Mouse (Mus musculus): Measurements from ENCODE around the gene Csnk1g1.
A peak's percentile ranks its signal among the peaks of the same experiment; 100 is the strongest.

The Csnk1g1 gene

GRCm38 (mm10) chr9:65908394-65909300 lies at the start of gene Csnk1g1, which contains the start of gene Trip4:
Gene Csnk1g1 (plus strand): TSS chr9:65908924.
Gene Trip4 (minus strand): TSS chr9:65908794.
- peak; percentile 83 to 94 for DNase-seq (ENCODE audit: low spot score in 2 of 2)

- no peak for DNase-seq (ENCODE audit: low spot score in 2 of 2)
Measured at GRCm38 (mm10) chr9:65859656-65860055, 49.1 kb upstream of the Csnk1g1 start.

- DNase-seq (ENCODE audit: low spot score in 2 of 2): peak; percentile 85 to 89
Measured at GRCm38 (mm10) chr9:65884564-65885315, 24.0 kb upstream of the Csnk1g1 start.

GRCm38 (mm10) chr9:65890143-65890628 lies 18.5 kb upstream of the Csnk1g1 start, which contains the start of gene Pclaf:
Gene Pclaf (plus strand): TSS chr9:65890237.
- DNase-seq (ENCODE audit: low spot score in 2 of 2): peak; percentile 13 to 40

GRCm38 (mm10) chr9:65891126-65891525 lies 17.6 kb upstream of the Csnk1g1 start:
- DNase-seq (ENCODE audit: low spot score in 2 of 2): no peak

GRCm38 (mm10) chr9:65896977-65897376 lies 11.7 kb upstream of the Csnk1g1 start:
- DNase-seq (ENCODE audit: low spot score in 2 of 2): no peak

- DNase-seq (ENCODE audit: low spot score in 2 of 2): no peak
Measured at GRCm38 (mm10) chr9:65902879-65903278, 5.8 kb upstream of the Csnk1g1 start.

GRCm38 (mm10) chr9:65903419-65903818 lies 5.3 kb upstream of the Csnk1g1 start:
- DNase-seq (ENCODE audit: low spot score in 2 of 2): no peak

GRCm38 (mm10) chr9:65909301-65909801 lies 627 bp downstream of the Csnk1g1 start:
- DNase-seq (ENCODE audit: low spot score in 2 of 2): peak; percentile 34 to 65

GRCm38 (mm10) chr9:65909837-65910236 lies 1.1 kb downstream of the Csnk1g1 start:
- DNase-seq (ENCODE audit: low spot score in 2 of 2): no peak

GRCm38 (mm10) chr9:65913976-65914375 lies 5.3 kb downstream of the Csnk1g1 start:
- no peak for DNase-seq (ENCODE audit: low spot score in 2 of 2)

GRCm38 (mm10) chr9:65917015-65917414 lies 8.3 kb downstream of the Csnk1g1 start:
- no peak for DNase-seq (ENCODE audit: low spot score in 2 of 2)

GRCm38 (mm10) chr9:65928456-65928855 lies 19.7 kb downstream of the Csnk1g1 start:
- DNase-seq (ENCODE audit: low spot score in 2 of 2): no peak

- no peak for DNase-seq (ENCODE audit: low spot score in 2 of 2)
Measured at GRCm38 (mm10) chr9:65929826-65930225, 21.1 kb downstream of the Csnk1g1 start.

GRCm38 (mm10) chr9:65937566-65937965 lies 28.8 kb downstream of the Csnk1g1 start:
- no peak for DNase-seq (ENCODE audit: low spot score in 2 of 2)

- DNase-seq (ENCODE audit: low spot score in 2 of 2): no peak
Measured at GRCm38 (mm10) chr9:65951082-65951587, 42.4 kb downstream of the Csnk1g1 start.

- no peak for DNase-seq (ENCODE audit: low spot score in 2 of 2)
Measured at GRCm38 (mm10) chr9:65970009-65970408, 61.3 kb downstream of the Csnk1g1 start.

- DNase-seq (ENCODE audit: low spot score in 2 of 2): no peak
Measured at GRCm38 (mm10) chr9:65973206-65973605, 64.5 kb downstream of the Csnk1g1 start.

GRCm38 (mm10) chr9:65975886-65976285 lies 67.2 kb downstream of the Csnk1g1 start:
- no peak for DNase-seq (ENCODE audit: low spot score in 2 of 2)

- no peak for DNase-seq (ENCODE audit: low spot score in 2 of 2)
Measured at GRCm38 (mm10) chr9:65982841-65983240, 74.1 kb downstream of the Csnk1g1 start.

- no peak for DNase-seq (ENCODE audit: low spot score in 2 of 2)
Measured at GRCm38 (mm10) chr9:65987021-65987420, 78.3 kb downstream of the Csnk1g1 start.
